Mouse (Mus musculus) megakaryocyte, embryonic 14.5 days (primary cell): ENCODE measurements at regions not wholly inside any gene's neighbourhood (a gene's known extent, or its start where the extent isn't known, plus 50 kb on each side); places are given as distances from the start of the nearest gene placed in this dataset.

Experiments
- H3K27me3 ChIP-seq: replicated peaks from 2 replicates; pipeline ENCODE3; 2012; ENCODE audit warnings: inconsistent platforms
- H3K36me3 ChIP-seq: replicated peaks from 2 replicates; pipeline ENCODE3; 2012; ENCODE audit warnings: low read length, inconsistent platforms, mixed read lengths
- H3K4me1 ChIP-seq: 2 replicates; pipeline ENCODE4 v1.6.1; 2012; ENCODE audit warnings: inconsistent platforms
- H3K4me3 ChIP-seq: replicated peaks from 2 replicates; pipeline ENCODE3; 2012; ENCODE audit warnings: moderate library complexity, mild to moderate bottlenecking, inconsistent platforms
- H3K9me3 ChIP-seq: 2 replicates; pipeline ENCODE4 v1.6.1; 2012; ENCODE audit warnings: inconsistent platforms
- FLI1 ChIP-seq: IDR thresholded peaks from 2 replicates; pipeline ENCODE4 v1.6.1; 2012; ENCODE audit warnings: low read length, inconsistent platforms, mixed read lengths
- GATA1 ChIP-seq: IDR thresholded peaks from 3 replicates; pipeline ENCODE4 v1.6.1; 2012; ENCODE audit warnings: mixed read lengths, low read length, inconsistent platforms, borderline replicate concordance

DNA sequence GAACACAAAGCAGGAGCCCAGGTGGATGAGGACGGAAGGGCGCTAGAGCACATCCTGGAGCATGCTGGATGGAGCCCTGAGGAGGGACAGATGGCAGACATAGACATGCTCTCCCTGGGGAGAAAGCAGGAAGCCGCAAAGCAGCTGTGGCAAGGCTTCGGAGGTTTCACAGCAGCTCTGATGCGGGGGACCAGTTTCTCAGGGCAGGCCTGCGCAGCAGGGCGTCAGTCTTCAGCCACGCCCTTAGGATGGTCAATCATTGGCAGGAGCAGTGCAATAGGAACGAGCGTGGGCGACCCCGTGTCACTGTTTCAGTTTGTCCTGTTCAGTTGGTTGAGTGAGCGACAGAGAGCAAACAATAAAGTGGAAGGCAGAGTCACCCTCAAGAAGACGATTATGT is 343.8 kb upstream of the Gm10131 start:
- H3K9me3 ChIP-seq: peaks cover 31% of the 10 kb centered on the region
- no peak overlapping the region for H3K4me3 ChIP-seq
- peaks cover 26% of the 10 kb centered on the region for H3K27me3 ChIP-seq
- H3K4me1 ChIP-seq: no peaks in the 10 kb centered on the region
- no peak for TF ChIP-seq FLI1
- TF ChIP-seq GATA1: no peak
- no peaks in the 10 kb centered on the region for H3K36me3 ChIP-seq

DNA sequence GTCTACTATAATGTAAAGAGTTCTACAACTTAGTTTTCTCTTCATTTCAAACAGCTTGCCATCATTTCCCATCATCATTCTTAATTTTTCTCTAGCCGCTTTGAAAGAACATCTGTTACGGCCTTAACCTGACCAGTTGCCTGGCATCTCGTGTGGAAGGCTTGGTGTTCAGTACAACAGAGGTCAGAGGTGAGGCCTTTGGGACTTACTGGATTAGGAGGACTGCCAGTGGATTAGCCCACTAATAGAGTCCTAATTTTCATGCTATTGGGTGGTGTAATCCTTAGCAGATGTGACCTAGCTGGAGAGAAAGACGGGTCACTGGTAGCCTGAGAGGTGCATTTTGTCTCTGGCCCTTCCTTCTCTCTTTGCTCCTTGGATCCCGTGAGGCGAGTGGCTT is 341.3 kb upstream of the Gm10131 start:
- Histone ChIP-seq H3K27me3 (peaks cover 36% of the 10 kb centered on the region), H3K4me3 (no peak overlapping the region), H3K9me3 (peaks cover 18% of the 10 kb centered on the region), H3K4me1 (peaks cover 2% of the 10 kb centered on the region; the same call in 1 of the 2 replicates), H3K36me3 (no peaks in the 10 kb centered on the region)
- TF ChIP-seq GATA1 (no peak), FLI1 (no peak)

DNA sequence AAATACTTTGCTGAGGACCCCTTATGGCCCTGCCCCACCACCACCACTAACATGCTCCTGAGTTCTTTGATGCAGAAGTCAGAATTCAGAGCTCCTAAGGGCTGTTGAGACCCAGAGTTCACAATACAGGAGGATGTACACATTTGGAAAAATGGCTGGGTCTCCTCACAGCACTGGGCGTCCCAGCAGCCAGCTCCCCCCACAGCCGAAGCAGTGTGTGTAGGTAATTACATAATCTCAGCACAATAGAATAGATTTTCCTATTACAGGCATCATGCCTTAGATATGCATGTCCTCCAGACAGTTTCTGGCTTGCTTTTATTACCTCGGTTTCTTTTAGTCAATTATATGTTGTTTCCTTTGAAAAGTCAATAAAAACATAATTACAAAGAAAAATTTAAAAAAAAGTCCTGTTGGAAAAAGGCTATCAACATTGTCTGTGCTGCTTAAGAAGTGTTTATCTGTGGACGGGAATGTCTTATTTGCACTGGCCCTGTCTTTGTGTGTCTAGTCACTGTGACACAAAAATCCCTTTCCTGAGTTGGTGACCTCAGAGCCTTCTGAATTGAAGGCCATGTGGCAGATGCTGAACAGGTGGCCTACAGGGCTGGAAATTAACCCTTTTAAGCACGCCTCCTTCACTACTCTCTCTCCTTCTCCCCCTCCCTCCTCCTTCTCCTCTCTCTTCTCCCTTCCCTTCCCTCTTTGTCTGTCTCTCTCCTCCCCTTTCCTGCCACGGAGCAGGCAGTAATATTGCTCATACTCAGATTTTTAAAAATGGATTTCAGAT is 339.9 kb upstream of the Gm10131 start:
- Histone ChIP-seq H3K9me3 (peaks cover 14% of the 10 kb centered on the region), H3K27me3 (peaks cover 36% of the 10 kb centered on the region), H3K4me3 (no peak overlapping the region), H3K36me3 (no peaks in the 10 kb centered on the region), H3K4me1 (peaks cover 5% of the 10 kb centered on the region; the same call in 1 of the 2 replicates)
- TF ChIP-seq GATA1: no peak
- TF ChIP-seq FLI1: no peak

DNA sequence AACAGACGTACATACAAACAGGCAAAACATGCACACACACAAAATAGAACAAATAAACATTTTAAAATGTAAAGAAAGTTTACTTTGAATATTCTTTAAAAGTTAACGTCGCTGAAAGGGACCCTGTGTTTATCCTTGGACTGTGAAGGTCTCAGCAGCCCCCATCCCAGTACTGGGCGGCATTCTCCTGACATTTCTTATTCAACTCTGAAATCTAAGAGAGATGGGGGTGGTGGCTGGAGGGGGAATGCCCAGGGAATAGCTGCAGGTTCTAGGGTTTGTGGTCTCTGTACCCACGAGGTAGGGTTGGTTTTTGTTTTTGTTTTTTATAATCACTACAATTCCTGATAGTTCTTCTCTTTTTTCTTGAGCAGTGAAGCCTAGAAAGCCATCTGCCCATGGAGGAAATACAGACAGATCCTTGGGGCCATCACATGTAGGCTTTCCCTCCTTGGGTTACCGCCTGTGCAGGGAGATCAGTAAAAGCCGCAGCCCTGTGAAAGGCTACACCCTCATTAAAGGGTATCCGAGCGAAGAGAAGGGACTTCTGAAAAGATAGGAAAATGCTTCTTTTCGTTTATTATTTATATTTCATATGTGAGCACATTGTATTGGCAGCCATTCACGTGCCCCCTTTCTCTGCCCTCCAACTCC is 338.0 kb upstream of the Gm10131 start:
- Histone ChIP-seq H3K9me3 (peaks cover 10% of the 10 kb centered on the region), H3K27me3 (peaks cover 47% of the 10 kb centered on the region), H3K4me3 (no peak overlapping the region), H3K36me3 (no peaks in the 10 kb centered on the region), H3K4me1 (peaks cover 5% of the 10 kb centered on the region; the same call in 1 of the 2 replicates)
- TF ChIP-seq GATA1: no peak
- TF ChIP-seq FLI1: no peak

DNA sequence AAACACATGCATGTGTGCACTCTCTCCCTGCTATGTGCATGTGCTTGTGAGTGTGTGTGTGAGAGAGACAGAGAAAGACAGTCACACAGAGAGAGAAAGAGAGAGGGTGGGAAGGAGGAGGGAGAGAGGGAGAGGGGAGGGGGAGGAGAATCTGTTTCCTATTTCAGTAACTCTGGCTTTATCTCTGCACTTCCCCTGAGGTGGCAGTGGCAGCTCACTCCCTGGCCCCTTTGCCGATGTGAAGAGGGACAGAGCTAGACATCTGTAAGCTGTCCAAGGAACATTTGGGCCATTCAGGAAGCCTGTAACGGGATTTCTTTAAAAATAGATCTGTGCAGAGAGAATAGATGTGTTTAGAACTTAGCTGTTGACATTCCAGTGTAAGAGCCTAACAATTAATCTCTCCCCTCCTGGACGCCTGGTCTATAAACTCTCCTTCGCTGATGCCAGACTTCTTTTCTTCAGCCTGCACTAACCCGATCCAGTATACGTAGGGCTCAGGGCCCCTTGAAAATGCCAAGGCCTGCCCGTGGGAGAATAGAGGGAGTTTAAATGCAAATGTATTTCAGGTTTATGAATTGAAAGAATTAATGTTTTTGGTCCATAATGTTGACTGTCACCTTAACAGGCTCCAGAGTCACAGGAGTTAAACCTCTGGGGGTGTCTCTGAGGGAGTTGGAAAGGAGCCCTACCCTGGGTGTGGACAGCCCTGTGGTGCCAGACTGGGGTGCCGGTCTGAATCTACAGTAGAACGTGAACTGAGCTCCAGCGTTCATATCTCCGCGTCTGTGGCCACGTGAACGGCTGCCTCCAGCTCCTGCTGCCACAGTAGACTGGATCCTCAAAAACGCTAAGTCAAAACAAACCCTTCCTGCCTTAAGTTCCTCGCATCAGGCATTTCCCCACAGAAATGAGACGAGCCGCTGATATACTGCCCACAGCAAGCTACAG is 336.6 kb upstream of the Gm10131 start:
- no peak for TF ChIP-seq FLI1
- TF ChIP-seq GATA1: no peak
- H3K27me3 ChIP-seq: peaks cover 55% of the 10 kb centered on the region
- H3K4me1 ChIP-seq: peaks cover 5% of the 10 kb centered on the region; the same call in 1 of the 2 replicates
- no peak overlapping the region for H3K4me3 ChIP-seq
- no peaks in the 10 kb centered on the region for H3K36me3 ChIP-seq
- peaks cover 5% of the 10 kb centered on the region for H3K9me3 ChIP-seq

DNA sequence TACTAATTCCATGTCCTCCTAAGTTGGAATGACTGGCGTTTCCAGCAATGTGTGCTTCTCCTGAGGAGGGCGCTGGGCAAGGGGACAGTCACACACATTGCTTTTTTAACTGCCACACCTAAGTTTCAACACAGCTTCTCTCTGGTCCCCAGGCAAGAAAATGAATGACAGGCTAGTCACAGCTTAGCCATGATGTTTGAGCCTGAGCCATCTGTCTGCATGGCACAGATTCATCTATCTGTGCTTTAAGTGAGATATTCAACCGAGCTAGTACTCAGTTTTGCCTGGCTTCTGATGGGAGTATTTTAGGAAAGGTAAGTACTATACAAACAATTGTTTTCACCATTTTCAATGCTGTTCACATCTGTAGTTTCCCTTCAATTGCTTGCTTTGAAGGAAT is 331.2 kb upstream of the Gm10131 start:
- Histone ChIP-seq H3K4me1 (peaks cover under 1% of the 10 kb centered on the region; the same call in 1 of the 2 replicates), H3K9me3 (peaks cover 12% of the 10 kb centered on the region), H3K27me3 (peaks cover 62% of the 10 kb centered on the region), H3K4me3 (no peak overlapping the region), H3K36me3 (no peaks in the 10 kb centered on the region)
- TF ChIP-seq FLI1 (no peak), GATA1 (no peak)

DNA sequence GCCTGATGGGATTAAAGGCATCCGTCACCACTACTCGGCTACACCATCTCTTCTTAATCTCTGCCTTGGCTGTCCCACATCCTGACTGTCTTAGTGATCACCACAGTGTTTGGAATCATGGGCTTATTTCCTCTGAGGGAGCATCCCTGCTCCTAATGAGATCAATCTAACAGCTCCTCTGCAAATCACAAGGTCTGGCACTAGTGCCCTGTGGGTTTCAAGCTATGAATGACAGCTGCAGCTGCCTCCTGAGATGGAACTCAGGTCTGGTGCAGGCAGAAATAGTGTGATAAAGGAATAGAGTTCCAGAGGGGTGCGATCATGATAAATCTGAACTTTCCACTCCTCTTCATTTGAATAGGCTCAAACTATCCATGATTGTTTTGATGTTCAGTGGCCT is 330.2 kb upstream of the Gm10131 start:
- Histone ChIP-seq H3K27me3 (peaks cover 62% of the 10 kb centered on the region), H3K9me3 (peaks cover 19% of the 10 kb centered on the region), H3K4me3 (no peak overlapping the region), H3K4me1 (no peaks in the 10 kb centered on the region), H3K36me3 (no peaks in the 10 kb centered on the region)
- no peak for TF ChIP-seq GATA1
- TF ChIP-seq FLI1: no peak

DNA sequence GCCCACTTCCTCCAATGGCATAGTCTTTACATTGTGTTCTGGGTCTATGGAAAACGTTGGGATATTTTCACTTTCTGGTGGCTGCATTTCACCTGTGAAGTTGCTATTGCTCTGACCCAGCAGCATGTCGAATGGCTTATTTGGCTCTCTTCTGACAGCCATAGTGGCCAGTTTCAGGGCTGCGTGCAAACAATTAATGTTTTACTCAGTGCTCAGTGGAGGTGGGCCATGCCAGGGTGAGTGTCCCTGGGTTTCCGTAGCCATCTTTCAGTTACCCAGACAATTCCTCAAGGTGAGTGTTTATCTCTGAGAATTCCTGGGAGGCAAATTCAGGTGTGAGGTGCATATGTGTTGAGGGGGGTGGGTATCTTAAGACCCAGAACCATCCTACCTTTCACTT is 329.2 kb upstream of the Gm10131 start:
- Histone ChIP-seq H3K36me3 (no peaks in the 10 kb centered on the region), H3K27me3 (peaks cover 52% of the 10 kb centered on the region), H3K4me3 (no peak overlapping the region), H3K4me1 (no peaks in the 10 kb centered on the region), H3K9me3 (peaks cover 19% of the 10 kb centered on the region)
- no peak for TF ChIP-seq GATA1
- TF ChIP-seq FLI1: no peak

DNA sequence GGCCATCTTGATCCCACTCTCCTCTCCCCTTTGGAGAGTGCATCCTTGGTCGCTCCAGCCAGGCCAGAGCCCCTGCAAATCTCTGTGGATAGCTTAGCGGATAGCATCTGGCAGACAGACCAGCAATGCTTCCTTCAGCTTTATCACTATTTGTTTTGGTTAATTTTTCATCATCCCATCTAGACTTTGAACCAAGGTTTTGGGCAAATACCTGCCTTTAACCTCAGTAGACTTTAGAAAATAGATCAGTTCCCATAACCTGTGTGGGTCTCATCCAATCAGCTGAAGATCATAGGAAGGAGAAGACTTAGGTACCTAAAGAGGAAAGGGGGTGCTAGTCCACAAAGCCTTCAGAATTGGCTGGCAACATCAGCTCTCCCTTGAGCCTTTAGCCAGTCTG is 327.2 kb upstream of the Gm10131 start:
- TF ChIP-seq FLI1: no peak
- no peak for TF ChIP-seq GATA1
- peaks cover 19% of the 10 kb centered on the region for H3K9me3 ChIP-seq
- H3K4me3 ChIP-seq: no peak overlapping the region
- H3K27me3 ChIP-seq: peaks cover 40% of the 10 kb centered on the region
- H3K36me3 ChIP-seq: no peaks in the 10 kb centered on the region
- no peaks in the 10 kb centered on the region for H3K4me1 ChIP-seq
